Mouse (Mus musculus) telencephalon, adult 2 months (tissue): ENCODE measurements at regions not wholly inside any gene's neighbourhood (a gene's known extent, or its start where the extent isn't known, plus 50 kb on each side); places are given as distances from the start of the nearest gene placed in this dataset.

Experiments
- DNase-seq: peaks from one replicate; pipeline ENCODE4 v3.0.0-alpha.2; 2011; ENCODE audit warnings: low read depth, low spot score

DNA sequence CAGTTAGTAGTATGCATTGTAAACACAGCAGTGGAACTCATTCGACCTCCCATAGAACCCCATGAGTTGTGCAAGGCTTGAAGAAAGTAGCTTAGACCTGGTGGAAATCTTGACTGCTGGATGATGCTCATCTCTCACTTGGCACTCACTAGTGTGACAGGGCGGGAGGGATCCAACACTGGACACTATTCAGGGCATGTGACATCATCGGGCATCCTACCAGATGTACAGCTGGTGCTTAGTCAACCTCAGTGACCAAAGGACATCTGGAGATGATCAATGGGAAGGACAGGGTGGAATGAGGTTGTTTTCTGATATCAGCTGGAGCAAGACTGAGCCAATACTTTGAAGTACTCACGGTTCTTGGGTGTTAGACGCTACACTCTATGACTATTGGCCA is 114.9 kb upstream of the Rnaseh2b start:
- DNase-seq = no peak

DNA sequence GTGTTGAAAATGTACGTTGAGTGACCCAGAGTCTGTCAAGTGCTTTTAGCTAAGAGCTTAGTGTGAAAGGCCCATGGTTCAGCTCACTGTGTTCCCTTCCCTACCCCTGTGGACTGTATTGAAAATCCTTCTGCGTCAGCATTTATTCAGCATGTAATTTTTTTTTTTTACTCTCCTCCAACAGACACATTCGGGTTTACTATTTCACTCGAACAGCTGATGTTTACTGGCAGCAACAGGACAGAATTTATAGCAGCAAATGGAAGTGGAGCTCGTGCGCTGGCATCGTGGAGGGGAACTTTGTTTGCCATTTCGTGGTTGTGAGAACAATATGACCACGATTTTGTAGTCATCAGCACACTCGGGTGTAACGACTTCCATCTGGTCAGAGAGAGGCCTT is 105.0 kb upstream of the Rnaseh2b start:
- DNase-seq = no peak

DNA sequence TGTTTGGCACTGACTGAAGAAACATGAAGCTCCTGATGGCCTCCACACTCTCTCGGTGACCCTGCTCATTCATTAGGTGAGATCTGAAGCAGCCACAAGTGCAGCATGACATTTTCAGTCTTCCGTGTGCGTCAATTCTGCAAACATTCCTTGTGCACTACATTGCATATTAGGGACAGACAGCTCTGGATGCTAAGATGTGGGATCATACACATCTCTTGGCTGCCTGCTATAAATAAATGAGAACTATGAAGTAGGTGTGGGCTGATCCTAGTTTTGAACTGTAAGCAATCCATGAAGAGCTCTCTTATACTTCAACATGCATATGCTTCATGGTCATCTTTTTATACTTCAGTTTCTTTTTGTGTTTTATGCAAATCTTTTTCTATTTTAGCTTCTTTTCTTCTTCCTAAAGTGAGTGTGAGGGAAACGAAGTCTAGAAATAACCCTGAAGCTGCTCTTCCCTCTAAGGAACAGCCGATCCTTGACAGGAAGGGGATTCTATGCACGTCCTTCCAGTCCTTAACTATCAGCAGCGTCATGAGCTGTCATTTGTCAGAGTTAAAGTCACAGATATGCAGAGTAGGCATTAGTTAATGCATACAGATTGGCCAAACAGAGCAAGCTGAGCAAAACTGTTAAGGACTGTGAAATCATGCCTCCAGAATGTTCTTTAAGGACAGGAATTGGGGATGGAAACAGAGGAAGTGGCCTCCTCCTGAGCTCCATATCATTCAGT is 104.1 kb upstream of the Rnaseh2b start:
- DNase-seq = peak; percentile 59

DNA sequence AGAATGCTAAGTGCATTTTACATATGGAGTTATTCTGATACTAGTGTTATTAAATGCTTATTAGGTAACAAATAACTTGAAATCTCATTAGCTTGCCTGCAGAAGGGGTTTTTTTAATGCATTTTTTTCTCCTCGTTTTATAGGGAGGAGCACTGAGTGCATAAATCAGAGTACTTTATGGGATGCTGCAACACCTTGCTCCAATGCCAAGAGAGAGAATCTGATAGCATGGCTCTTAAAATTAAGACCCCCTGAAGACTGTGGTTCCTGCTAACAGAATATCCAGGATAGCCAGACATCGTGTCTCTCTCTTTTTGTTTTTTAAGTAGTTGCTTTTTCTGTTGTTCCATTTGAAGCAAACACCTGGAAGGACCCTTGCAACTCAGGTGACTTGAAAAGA is 100.8 kb upstream of the Rnaseh2b start:
- DNase-seq = no peak

DNA sequence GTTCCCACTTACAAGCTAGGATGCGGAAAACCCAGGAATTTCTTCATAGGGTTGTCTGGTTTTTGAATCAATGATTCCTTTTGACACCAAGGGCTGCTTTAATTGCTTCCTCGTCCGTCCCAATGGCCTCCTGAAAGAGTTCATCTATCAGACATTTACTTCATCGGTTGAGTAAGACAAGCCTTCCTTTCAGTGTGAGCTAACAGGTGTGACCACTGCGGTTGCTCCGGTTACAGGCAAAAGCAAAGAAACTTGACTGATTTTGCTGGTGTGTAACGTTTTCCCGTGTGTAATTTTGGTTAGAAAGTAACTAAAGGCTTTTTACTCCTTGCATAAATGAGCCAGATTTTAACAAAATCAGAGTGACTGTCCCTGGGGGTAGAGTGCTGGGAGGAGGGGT is 99.6 kb upstream of the Rnaseh2b start:
- DNase-seq = no peak

DNA sequence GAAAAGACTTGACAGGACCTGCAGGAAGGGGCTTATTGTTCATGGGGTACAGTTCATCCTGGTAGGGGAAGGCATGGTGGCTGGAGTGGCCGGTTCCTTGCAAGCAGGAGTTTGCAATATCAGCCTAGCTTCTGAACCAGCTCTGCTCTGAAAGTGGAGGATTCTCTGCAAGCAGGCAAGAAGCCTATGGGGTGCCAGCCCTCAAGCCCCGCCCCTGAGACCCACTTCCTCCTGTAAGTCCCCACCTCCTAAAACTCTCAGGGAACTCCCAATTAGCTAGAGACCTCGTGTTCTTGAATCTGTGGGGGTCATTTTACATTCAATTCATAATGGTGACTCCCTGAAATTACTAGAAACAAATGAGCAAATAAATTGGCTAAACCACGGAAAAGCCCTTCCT is 99.0 kb upstream of the Rnaseh2b start:
- DNase-seq = no peak

DNA sequence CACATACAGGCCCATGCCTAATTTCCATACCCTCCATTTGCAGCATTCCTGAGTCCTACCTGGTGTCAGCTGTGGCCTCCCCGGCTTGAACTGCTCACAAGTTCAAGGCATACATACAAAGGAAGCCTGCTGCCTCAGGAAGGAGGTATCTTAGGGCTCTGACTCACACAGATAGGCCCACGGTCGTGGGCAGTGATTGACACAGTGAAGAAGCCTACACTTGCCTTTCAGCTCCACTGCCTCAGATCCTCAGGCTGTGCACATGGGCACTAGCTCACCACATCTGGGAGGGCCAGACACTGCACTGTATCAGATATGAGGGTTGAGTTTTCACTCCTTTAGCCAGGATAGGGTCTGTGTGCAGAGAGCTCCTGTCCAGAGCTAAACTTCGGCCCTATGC is 95.6 kb upstream of the Rnaseh2b start:
- no peak for DNase-seq

DNA sequence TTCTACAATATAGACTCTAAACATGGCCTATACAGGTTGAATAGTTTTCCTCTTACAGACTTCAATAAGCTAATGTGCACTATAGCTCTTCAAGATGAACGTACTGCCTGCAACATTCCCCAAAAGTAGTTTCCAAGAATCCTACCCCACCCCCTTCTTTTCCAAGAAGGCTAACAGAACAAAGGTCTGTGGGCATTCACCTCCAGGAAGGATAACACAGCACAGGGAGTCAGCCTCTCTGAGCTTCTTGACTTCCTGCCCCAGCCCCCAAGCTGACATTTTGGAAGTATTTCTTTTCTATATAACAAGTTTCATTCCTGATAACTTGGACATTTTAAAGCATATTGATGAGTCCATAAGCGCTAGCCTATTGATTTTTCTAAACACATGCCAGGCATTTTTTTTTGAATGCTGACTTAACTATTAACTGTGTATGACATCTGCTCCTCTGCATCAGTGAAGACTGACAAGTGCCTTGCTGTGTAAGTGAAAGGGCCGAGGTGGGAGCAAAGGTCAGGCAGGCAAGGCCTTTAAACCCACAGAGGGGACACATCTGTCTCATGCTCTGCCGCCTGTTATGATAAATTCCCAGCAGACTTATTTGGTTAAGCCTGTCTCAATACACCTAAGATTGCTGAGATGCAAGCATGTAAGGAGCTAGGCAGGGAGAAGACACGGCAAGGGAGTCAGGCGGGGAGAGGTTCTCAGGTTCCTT is 93.8 kb upstream of the Rnaseh2b start:
- DNase-seq = no peak

DNA sequence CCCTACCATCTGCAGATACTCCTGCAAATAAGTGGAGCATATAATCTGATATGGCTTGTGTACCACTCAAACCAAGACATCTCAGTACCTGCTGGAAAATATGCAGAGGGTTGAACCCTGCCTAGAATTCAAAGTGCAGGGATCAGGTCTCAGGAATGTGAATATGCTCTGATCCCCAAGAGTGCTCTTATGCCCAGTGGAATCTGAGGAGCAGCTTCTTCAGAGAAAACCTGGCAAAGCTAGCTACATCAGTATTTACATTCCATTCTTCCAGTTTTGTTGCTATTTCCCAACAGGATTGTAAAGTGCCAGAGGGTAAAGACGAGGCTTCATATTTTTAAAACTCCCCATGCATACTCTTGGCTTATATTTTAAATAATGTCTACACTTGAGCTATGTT is 77.3 kb upstream of the Rnaseh2b start:
- DNase-seq = no peak

DNA sequence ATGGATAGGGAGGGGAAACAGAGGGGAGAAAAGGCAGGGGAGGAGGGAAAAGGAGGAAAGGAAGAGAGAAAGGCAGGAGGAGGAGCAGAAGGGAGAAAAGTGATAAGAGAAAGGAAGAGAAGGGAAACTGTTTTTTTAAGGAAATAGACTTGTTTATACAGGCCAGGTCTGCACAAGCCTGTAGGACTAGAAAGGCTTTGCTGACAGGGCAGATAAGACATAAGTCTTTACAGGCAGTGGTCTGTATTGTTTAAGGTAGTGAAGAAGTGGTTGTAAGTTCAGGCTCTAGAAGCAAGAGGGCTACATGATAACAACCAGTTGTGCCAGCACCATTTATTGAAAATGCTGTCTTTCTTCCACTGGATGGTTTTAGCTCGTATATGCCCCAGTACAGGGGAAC is 75.4 kb upstream of the Rnaseh2b start:
- no peak for DNase-seq

DNA sequence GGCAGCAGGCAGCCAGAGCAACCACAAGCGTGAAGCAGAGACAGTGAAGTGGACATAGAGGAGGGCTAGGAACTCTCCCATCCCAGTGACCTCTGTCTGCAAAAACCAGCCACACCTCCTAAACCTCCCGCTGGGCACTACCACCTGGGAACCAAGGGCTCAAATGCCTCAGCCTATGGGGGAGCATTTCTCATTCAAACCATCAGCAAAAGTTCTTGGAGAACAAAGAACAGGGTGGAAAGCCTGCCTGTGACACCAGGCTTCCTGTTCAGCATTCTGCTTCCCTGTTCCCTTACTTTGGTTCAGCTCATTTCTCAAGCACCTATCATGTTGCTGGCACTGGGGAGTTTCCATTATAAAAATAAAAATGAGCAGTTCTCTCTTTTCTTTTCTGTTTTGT is 74.4 kb upstream of the Rnaseh2b start:
- no peak for DNase-seq

DNA sequence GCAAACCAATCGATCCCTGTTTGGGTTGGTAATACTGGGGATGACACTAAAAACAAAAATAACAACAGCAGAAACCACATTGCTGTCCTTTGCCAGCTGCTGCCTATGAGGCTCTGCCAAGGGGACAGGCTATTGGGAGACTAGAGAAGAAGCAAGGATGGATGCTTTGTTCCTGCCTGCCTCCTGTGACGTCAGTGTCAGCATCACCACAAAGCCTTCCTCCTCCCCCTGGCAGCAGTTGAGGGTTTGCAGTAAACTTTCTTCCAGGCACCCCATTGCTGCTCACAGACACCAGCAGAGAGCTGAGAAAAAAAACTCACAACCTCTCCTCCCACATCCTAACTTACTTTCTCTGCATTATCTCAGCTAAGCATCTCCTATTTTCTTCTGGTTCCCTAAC is 73.7 kb upstream of the Rnaseh2b start:
- no peak for DNase-seq

DNA sequence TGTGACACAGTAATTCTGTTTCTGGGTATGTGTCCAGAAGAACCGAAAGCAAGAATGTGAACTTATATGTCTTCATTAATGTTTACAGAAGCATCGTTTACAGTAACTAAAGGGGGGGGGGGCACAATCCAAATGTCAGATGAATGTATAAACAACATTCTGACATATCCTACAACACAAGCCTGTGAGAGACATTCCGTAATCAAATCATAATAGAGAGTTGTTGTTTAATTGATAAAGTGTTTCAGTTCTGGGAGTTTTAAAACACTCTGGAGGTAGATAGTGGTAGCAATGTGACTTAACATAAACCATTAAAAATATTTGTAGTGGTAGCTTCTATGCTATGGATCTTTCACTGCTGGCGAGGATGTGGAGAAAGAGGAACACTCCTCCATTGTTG is 71.6 kb upstream of the Rnaseh2b start:
- no peak for DNase-seq
